Mouse (Mus musculus) limb, embryonic 11.5 days (tissue): ENCODE data around the gene Psmb5. TPM values are rescaled to one million over a fixed set of nuclear protein-coding genes. Genes with fewer than 3 reads are reported as not detected.
A peak's percentile ranks its signal among the peaks of the same experiment; 100 is the strongest.

Source experiments
- ATAC-seq: fragments of 200-750 bp; cut with Nextera tagmentation; 2 replicates; pipeline ENCODE4 v1.8.0; 2017; ENCODE audit warnings: low read depth; ENCODE audit not compliant: insufficient number of reproducible peaks, low FRiP score, low TSS enrichment
- DNase-seq: peaks from one replicate; pipeline ENCODE4 v3.0.0-alpha.2; 2015; ENCODE audit warnings: low spot score
- H3K27ac ChIP-seq: fragments of 300-500 bp; sonication (generic); replicated peaks from 2 replicates; pipeline ENCODE4 v1.5.1; 2014; ENCODE audit warnings: low read depth, mild to moderate bottlenecking, low read length
- H3K27me3 ChIP-seq: fragments of 300-500 bp; sonication (generic); 2 replicates; pipeline ENCODE4 v1.6.1; 2014; ENCODE audit warnings: mild to moderate bottlenecking, low read length, mixed read lengths; ENCODE audit not compliant: control insufficient read depth, insufficient read depth
- H3K36me3 ChIP-seq: fragments of 300-500 bp; sonication (generic); 2 replicates; pipeline ENCODE4 v1.6.1; 2014; ENCODE audit warnings: mild to moderate bottlenecking, low read length, moderate library complexity, mixed read lengths; ENCODE audit not compliant: control insufficient read depth, insufficient read depth
- H3K4me1 ChIP-seq: fragments of 300-500 bp; sonication (generic); 2 replicates; pipeline ENCODE4 v1.6.1; 2014; ENCODE audit warnings: low read length, mixed read lengths; ENCODE audit not compliant: control insufficient read depth, insufficient read depth
- H3K4me2 ChIP-seq: fragments of 300-500 bp; sonication (generic); 2 replicates; pipeline ENCODE4 v1.6.1; 2014; ENCODE audit warnings: low read depth, mild to moderate bottlenecking, moderate library complexity; ENCODE audit not compliant: severe bottlenecking
- H3K4me3 ChIP-seq: fragments of 300-500 bp; sonication (generic); 2 replicates; pipeline ENCODE4 v1.5.1; 2014; ENCODE audit warnings: low read depth, low read length
- H3K9ac ChIP-seq: fragments of 300-500 bp; sonication (generic); 2 replicates; pipeline ENCODE4 v1.6.1; 2014; ENCODE audit warnings: mild to moderate bottlenecking, low read length
- H3K9me3 ChIP-seq: fragments of 300-500 bp; sonication (generic); 2 replicates; pipeline ENCODE4 v1.6.1; 2016; ENCODE audit warnings: low read length; ENCODE audit not compliant: control insufficient read depth
- WGBS: fragments of 180-500 bp; shearing (Covaris S2); extraction: QIAGEN DNeasy Blood & Tissue Kit; methylation state at CpG from one replicate; pipeline ENCODE4 v1.1.7; 2014; 5-methylcytosine and 5-hydroxymethylcytosine counted together
- polyA plus RNA-seq: library from polyadenylated mRNA; unstranded; fragments of >200 nt; fragmentation: Nextera tagmentation; extraction: Ambion mirVana; gene quantifications from 2 replicates; pipeline ENCODE4 v1.2.1, GENCODE M21; 2014

Gene Psmb5
- polyA plus RNA-seq, 1 experiment from 2014 or later, result 488 TPM

DNA sequence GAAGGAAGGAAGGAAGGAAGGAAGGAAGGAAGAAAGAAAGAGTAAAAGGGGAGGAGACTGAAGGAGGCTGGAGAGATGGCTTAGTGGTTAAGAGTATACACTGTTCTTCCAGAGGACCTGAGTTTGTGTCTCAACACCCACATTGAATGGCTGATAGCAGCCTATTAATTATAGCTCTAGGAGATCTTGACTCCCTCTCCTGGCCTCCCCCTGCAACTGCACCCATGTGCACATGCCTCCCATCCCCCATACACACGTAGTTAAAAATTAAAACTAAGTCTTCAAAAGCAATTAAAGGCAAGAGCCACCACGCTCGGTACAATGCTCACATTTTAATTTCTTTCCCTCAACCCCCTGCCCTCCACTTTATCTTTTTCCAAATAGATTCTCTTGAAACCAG, 23.8 kb downstream of the Psmb5 start:
- ATAC-seq, result no peak
- WGBS, result 89% methylated on average over 3 of the region's 3 CpGs
- H3K9ac ChIP-seq, result no peak overlapping the region
- H3K4me2 ChIP-seq, result no peak overlapping the region
- no peaks in the 10 kb centered on the region for H3K4me1 ChIP-seq
- H3K27ac ChIP-seq, result no peak overlapping the region
- H3K27me3 ChIP-seq, result no peaks in the 10 kb centered on the region
- no peaks in the 10 kb centered on the region; the same call in 1 of the 2 replicates for H3K9me3 ChIP-seq
- no peak overlapping the region for H3K4me3 ChIP-seq
- no peak for DNase-seq
- H3K36me3 ChIP-seq, result peaks cover 2% of the 10 kb centered on the region; the same call in 1 of the 2 replicates

GRCm38 (mm10) chr14:54592319-54592934, 25.4 kb downstream of the Psmb5 start:
- Histone ChIP-seq H3K9me3 (no peaks in the 10 kb centered on the region), H3K27me3 (no peaks in the 10 kb centered on the region), H3K27ac (0 out of 2 replicates have a peak overlapping the region, but pooled peaks have one; percentile 15), H3K9ac (0 out of 2 replicates have a peak overlapping the region, but pooled peaks have one; percentile 14), H3K4me3 (no peak overlapping the region), H3K4me2 (no peak overlapping the region), H3K4me1 (no peaks in the 10 kb centered on the region), H3K36me3 (peaks cover 2% of the 10 kb centered on the region; the same call in 1 of the 2 replicates)
- ATAC-seq, result no peak
- DNase-seq, result no peak
- 67% methylated on average over 10 of the region's 10 CpGs for WGBS

DNA sequence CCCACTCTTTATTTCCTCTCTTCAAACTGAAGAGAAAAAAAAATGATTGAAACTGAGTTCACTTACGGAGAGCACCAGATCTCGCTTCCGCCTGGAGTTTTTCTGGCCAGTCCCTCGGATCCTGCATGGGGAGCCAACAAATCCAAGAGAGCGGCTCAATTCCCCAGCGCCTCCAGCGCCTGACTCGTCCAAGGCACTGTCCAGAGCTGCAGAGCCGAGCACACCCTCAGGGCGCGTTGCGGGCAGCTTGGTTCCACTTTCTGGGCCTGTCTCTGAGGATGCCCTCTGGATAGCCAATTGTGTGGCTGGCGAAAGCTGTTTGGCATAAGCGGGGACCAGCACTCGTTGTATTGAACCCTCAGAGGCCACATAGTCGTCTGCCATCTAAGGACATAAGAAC, 26.8 kb downstream of the Psmb5 start:
- Histone ChIP-seq H3K9me3 (no peaks in the 10 kb centered on the region), H3K36me3 (peaks cover 2% of the 10 kb centered on the region; the same call in 1 of the 2 replicates), H3K4me1 (no peaks in the 10 kb centered on the region), H3K9ac (no peak overlapping the region), H3K4me2 (no peak overlapping the region), H3K4me3 (no peak overlapping the region), H3K27me3 (no peaks in the 10 kb centered on the region), H3K27ac (no peak overlapping the region)
- ATAC-seq (no peak), DNase-seq (no peak)
- WGBS, result 89% methylated on average over 16 of the region's 16 CpGs

DNA sequence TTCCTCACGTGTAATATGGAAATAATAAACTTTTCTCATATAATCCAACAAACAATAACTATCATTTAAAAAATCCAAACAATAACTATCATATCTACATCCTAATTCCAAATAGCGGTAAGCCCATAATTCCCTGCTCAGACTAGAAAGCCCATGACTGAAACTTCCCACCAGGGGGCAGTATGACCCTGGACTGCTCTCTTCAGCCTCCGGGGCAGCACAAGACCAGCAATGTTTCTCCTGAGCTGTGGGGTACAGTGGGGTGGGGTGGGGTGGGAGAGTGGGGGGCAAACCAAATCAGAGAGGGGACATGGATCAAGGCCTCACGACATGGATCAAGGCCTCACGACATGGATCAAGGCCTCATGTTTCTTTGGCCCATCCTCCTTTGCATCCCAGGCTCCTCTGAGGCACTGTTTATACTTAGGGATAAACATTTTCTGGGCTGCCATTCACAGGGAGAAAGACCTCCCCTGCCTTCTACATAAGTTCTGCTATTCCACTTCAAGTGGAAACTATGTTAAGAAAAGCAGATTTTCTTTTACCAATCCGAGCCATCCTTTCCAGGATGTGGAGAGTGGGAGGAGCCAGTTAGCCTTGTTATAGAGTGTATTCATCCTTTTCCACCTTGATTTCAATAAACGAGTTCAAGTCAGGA, 34.0 kb downstream of the Psmb5 start:
- WGBS, result 47% methylated on average over 7 of the region's 7 CpGs
- Histone ChIP-seq H3K4me3 (no peak overlapping the region), H3K27ac (no peak overlapping the region), H3K9me3 (no peaks in the 10 kb centered on the region), H3K36me3 (no peaks in the 10 kb centered on the region), H3K4me1 (no peaks in the 10 kb centered on the region), H3K27me3 (no peaks in the 10 kb centered on the region), H3K4me2 (no peak overlapping the region), H3K9ac (no peak overlapping the region)
- DNase-seq, result peak; percentile 70
- no peak for ATAC-seq

DNA sequence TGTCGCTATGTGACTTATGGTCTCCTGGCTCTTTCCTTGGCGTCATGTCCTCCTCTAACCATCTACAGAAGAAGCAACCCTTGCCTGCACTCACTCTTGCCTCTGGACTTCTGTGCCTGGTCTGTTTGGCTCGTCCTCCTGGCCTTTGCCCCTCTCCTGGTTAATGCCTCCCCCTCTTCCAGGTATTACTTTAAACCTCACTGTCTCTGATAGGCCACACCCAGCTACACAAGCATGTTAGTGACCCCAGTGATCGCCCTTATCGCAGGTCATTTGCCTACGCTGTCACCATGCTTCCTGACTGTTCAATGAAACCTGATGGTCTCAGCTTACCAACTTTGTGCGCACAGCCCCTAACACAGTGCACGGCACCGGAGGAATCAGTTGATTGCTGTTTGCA, 35.3 kb downstream of the Psmb5 start:
- H3K9me3 ChIP-seq, result no peaks in the 10 kb centered on the region
- 89% methylated on average over 9 of the region's 9 CpGs for WGBS
- H3K9ac ChIP-seq, result no peak overlapping the region
- no peak overlapping the region for H3K4me2 ChIP-seq
- no peaks in the 10 kb centered on the region for H3K27me3 ChIP-seq
- ATAC-seq (no peak), DNase-seq (no peak)
- H3K4me1 ChIP-seq, result no peaks in the 10 kb centered on the region
- H3K36me3 ChIP-seq, result no peaks in the 10 kb centered on the region
- no peak overlapping the region for H3K4me3 ChIP-seq
- no peak overlapping the region for H3K27ac ChIP-seq

DNA sequence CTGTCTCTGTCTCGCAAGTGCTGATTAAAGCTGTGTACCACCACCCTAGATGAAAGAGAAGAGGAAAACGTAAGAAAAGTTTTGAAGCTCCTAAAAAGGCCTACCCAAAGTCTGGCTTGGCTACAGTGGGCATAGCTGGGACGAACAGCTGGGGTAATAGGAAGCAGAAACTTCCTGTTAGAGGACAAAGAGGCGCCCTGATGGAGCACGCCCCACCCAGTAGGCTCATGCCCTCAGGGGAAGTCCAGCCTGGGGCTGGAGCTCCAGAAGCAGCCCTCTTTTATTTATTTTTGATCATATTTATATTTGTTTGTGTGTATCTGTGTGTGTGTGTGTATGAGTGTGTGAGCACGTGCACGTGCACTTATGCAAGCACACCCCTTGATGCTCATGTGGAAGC, 38.2 kb downstream of the Psmb5 start:
- Histone ChIP-seq H3K9me3 (no peaks in the 10 kb centered on the region), H3K9ac (no peak overlapping the region), H3K27me3 (no peaks in the 10 kb centered on the region), H3K4me2 (no peak overlapping the region), H3K4me3 (no peak overlapping the region), H3K27ac (no peak overlapping the region), H3K36me3 (no peaks in the 10 kb centered on the region), H3K4me1 (peaks cover 4% of the 10 kb centered on the region)
- no peak for ATAC-seq
- no peak for DNase-seq
- WGBS, result 77% methylated on average over 7 of the region's 7 CpGs

- Histone ChIP-seq H3K9me3 (no peaks in the 10 kb centered on the region), H3K27me3 (no peaks in the 10 kb centered on the region), H3K4me2 (peak overlapping the region; percentile 90), H3K4me3 (peak overlapping the region; percentile 81), H3K36me3 (no peaks in the 10 kb centered on the region), H3K9ac (peak overlapping the region; percentile 94), H3K27ac (peak overlapping the region; percentile 88; the same call in 1 of the 2 replicates), H3K4me1 (peaks cover 19% of the 10 kb centered on the region)
- DNase-seq (no peak), ATAC-seq (no peak)
- under 1% methylated on average over 10 of the region's 10 CpGs for WGBS
Observed at GRCm38 (mm10) chr14:54578063-54578462, 39.8 kb downstream of the Psmb5 start.

GRCm38 (mm10) chr14:54577089-54577982, 40.5 kb downstream of the Psmb5 start, which contains the start of gene Ajuba:
TSS of gene Ajuba (minus strand) at chr14:54577558.
- Histone ChIP-seq H3K27me3 (no peaks in the 10 kb centered on the region), H3K36me3 (peaks cover 1% of the 10 kb centered on the region; the same call in 1 of the 2 replicates), H3K9me3 (no peaks in the 10 kb centered on the region), H3K4me3 (peak within 1 kb of the TSS; percentile 81), H3K27ac (peak within 1 kb of the TSS; percentile 88), H3K4me2 (peak within 1 kb of the TSS; percentile 90), H3K4me1 (peaks cover 27% of the 10 kb centered on the region), H3K9ac (peak within 1 kb of the TSS; percentile 94)
- DNase-seq (peak; percentile 96), ATAC-seq (peak; percentile 78)
- under 1% methylated on average over 66 of the region's 66 CpGs for WGBS
